Mouse (Mus musculus): ENCODE data around the gene Pim1.

GRCm38 (mm10) chr17:29464068-29464467 lies 26.5 kb upstream of the Pim1 start:
- TF ChIP-seq TAL1 (IDR thresholded peaks at IDR 0.05; ENCODE audit: low read length) (no peak), GATA1 (IDR thresholded peaks at IDR 0.05; ENCODE audit: low read length) (no peak)

Data from erythroblast, embryonic 14.5 days (primary cell).